Mouse (Mus musculus) kidney, embryonic 15.5 days (tissue): ENCODE measurements around the gene Map6. TPM values are rescaled to one million over a fixed set of nuclear protein-coding genes. Genes with fewer than 3 reads are reported as not detected.
"Not testable (repeated sequence)": the region's sequence is repeated elsewhere in the genome, so short reads cannot be mapped to it uniquely, and the experiment has no call there.

Experiments used
- ATAC-seq: fragments of 200-750 bp; cut with Nextera tagmentation; replicated peaks from 2 replicates; pipeline ENCODE4 v1.8.0; 2017; ENCODE audit warnings: moderate TSS enrichment; ENCODE audit not compliant: low FRiP score
- H3K27ac ChIP-seq: fragments of 300-500 bp; sonication (generic); 2 replicates; pipeline ENCODE4 v1.5.1; 2015; ENCODE audit warnings: mild to moderate bottlenecking, inconsistent platforms
- H3K27me3 ChIP-seq: fragments of 300-500 bp; sonication (generic); 2 replicates; pipeline ENCODE4 v1.6.1; 2015; ENCODE audit warnings: inconsistent platforms
- H3K36me3 ChIP-seq: fragments of 300-500 bp; sonication (generic); 2 replicates; pipeline ENCODE4 v1.6.1; 2015; ENCODE audit warnings: inconsistent platforms
- H3K4me1 ChIP-seq: fragments of 300-500 bp; sonication (generic); 2 replicates; pipeline ENCODE4 v1.6.1; 2015; ENCODE audit warnings: inconsistent platforms
- H3K4me2 ChIP-seq: fragments of 300-500 bp; sonication (generic); 2 replicates; pipeline ENCODE4 v1.6.1; 2015; ENCODE audit warnings: moderate library complexity, mild to moderate bottlenecking, inconsistent platforms
- H3K4me3 ChIP-seq: fragments of 300-500 bp; sonication (generic); replicated peaks from 2 replicates; pipeline ENCODE4 v1.5.1; 2015; ENCODE audit warnings: mild to moderate bottlenecking, inconsistent platforms
- H3K9ac ChIP-seq: fragments of 300-500 bp; sonication (generic); 2 replicates; pipeline ENCODE4 v1.6.1; 2015; ENCODE audit warnings: mild to moderate bottlenecking, inconsistent platforms
- H3K9me3 ChIP-seq: fragments of 300-500 bp; sonication (generic); replicated peaks from 2 replicates; pipeline ENCODE4 v1.6.1; 2016; ENCODE audit warnings: inconsistent platforms
- WGBS: fragments of 180-500 bp; shearing (Covaris S2); methylation state at CpG from one replicate; pipeline ENCODE4 v1.1.7; 2015; ENCODE audit warnings: mixed read lengths; 5-methylcytosine and 5-hydroxymethylcytosine counted together
- polyA plus RNA-seq: library from polyadenylated mRNA; unstranded; fragments of >200 nt; fragmentation: Nextera tagmentation; extraction: Ambion mirVana; gene quantifications from 2 replicates; pipeline ENCODE4 v1.2.1, GENCODE M21; 2015

The Map6 gene
- polyA plus RNA-seq, 1 experiment from 2014 or later, result 4.2 TPM

DNA sequence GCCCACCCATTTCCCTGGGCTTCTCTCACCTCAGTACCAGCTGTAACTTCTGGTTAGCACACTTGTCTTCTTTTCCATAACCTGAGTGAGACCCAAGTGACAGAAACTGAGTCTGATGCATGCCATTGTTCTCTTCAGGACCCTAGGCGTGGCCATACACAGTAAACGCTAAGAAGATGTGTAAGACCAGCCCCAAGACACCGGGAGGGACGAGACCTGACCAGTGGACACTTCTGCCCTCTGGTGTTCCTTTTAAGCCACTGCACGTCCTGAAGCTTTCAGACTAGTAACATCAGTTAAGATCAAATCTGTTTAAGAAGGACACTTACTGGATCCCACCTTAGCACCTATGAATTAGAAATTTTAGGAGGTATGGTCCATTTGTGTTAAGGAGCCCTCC, 97.8 kb downstream of the Map6 start:
- H3K36me3 ChIP-seq, result no peaks in the 10 kb centered on the region
- no peak overlapping the region for H3K9ac ChIP-seq
- H3K27me3 ChIP-seq, result no peaks in the 10 kb centered on the region
- no peak for ATAC-seq
- 2% methylated on average over 5 of the region's 5 CpGs for WGBS
- peaks cover 16% of the 10 kb centered on the region for H3K4me1 ChIP-seq
- no peaks in the 10 kb centered on the region for H3K9me3 ChIP-seq
- no peak overlapping the region for H3K4me3 ChIP-seq
- no peak overlapping the region for H3K4me2 ChIP-seq
- H3K27ac ChIP-seq, result no peak overlapping the region

DNA sequence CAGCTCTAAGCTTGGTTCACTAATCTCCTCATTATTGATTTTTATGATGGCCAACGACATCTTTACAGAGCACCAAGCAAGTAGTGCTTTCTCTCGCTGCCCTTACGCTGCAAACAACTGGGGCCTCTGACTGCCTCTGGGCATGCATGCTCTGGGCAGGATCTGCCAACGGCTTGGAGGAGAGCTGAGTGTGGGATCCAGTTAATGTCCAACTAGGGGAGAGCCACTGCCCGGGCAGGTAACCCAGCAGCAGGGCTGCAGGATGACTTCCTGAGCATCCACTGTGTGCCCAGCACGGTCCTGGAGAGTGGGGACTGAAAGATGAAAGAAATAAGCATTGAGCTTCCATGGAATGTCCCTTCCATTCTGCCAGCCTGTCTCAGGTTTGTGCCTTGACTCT, 99.5 kb downstream of the Map6 start:
- Histone ChIP-seq H3K9ac (no peak overlapping the region), H3K4me3 (no peak overlapping the region), H3K36me3 (no peaks in the 10 kb centered on the region), H3K9me3 (no peaks in the 10 kb centered on the region), H3K4me2 (no peak overlapping the region), H3K4me1 (0 out of 2 replicates have a peak, but pooled peaks cover 2% of the 10 kb centered on the region), H3K27ac (no peak overlapping the region), H3K27me3 (no peaks in the 10 kb centered on the region)
- ATAC-seq, result no peak
- 56% methylated on average over 6 of the region's 6 CpGs for WGBS

DNA sequence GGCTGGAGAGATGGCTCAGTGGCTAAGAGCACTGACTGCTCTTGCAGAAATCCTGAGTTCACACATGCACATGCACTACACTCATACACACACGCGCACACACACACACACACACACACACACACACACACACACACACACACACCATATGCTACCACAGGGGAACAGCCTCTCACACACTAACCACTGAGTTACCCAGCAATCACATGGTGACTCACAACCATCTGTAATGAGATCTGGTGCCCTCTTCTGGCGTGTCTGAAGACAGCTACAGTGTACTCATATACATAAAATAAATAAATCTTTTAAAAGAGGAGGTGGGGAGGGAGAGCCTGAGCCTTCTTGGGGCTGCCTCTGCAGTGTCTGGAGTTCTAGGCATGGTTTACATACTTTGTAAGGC, 107.1 kb downstream of the Map6 start:
- H3K4me1 ChIP-seq, H3K36me3 ChIP-seq, H3K9ac ChIP-seq, H3K4me3 ChIP-seq, H3K27ac ChIP-seq, ATAC-seq, H3K27me3 ChIP-seq, H3K9me3 ChIP-seq, H3K4me2 ChIP-seq: not testable (repeated sequence)
- WGBS, result 71% methylated on average over 3 of the region's 3 CpGs

DNA sequence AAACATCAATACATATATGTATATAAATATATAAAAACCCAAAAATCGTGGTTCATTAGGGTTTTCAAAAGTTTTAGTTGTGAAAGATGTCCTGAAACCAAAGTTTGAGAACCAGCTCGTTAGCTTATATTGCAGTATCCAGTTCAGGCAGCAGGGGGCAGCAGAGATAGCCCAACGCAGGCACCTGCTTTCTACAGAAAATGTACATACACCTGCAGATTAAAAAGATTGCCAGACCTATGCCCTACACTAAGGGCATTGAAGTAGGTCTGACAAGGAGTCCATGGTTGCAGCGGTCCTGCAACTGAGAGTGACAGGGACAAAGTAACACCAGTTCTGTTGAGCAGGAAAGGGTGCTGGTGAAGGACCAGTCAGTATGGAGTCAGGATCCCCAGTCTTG, 108.2 kb downstream of the Map6 start:
- WGBS, result 4% methylated on average over 4 of the region's 4 CpGs
- ATAC-seq, result no peak
- H3K27ac ChIP-seq, result no peak overlapping the region
- H3K36me3 ChIP-seq, result no peaks in the 10 kb centered on the region
- no peak overlapping the region for H3K4me2 ChIP-seq
- H3K9me3 ChIP-seq, result no peaks in the 10 kb centered on the region
- H3K9ac ChIP-seq, result no peak overlapping the region
- no peak overlapping the region for H3K4me3 ChIP-seq
- peaks cover 8% of the 10 kb centered on the region for H3K4me1 ChIP-seq
- no peaks in the 10 kb centered on the region for H3K27me3 ChIP-seq

DNA sequence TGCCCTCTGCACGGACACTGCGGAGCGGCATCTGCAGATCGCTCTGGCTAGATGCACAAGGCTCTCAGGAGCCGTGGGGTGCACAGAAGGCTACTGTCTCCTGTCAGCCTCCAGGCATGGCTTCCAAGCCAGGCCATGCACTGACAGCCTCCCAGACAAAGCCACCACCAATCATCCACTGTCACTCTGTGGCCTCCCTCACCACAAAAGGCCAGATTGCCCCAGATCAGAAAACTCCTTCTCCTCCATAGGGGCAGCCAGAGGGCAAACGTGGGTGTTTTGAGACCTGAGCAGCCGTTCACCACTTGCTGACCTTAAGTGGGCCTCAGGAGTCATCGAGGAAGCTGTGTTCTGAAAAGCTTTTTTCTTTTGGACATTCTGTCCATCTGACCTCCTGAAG, 111.6 kb downstream of the Map6 start:
- no peaks in the 10 kb centered on the region for H3K36me3 ChIP-seq
- H3K4me2 ChIP-seq, result no peak overlapping the region
- H3K4me3 ChIP-seq, result no peak overlapping the region
- WGBS, result 51% methylated on average over 8 of the region's 8 CpGs
- no peaks in the 10 kb centered on the region for H3K9me3 ChIP-seq
- ATAC-seq, result no peak
- no peak overlapping the region for H3K27ac ChIP-seq
- H3K27me3 ChIP-seq, result peaks cover 10% of the 10 kb centered on the region; the same call in 1 of the 2 replicates
- H3K4me1 ChIP-seq, result peaks cover 33% of the 10 kb centered on the region
- no peak overlapping the region for H3K9ac ChIP-seq

DNA sequence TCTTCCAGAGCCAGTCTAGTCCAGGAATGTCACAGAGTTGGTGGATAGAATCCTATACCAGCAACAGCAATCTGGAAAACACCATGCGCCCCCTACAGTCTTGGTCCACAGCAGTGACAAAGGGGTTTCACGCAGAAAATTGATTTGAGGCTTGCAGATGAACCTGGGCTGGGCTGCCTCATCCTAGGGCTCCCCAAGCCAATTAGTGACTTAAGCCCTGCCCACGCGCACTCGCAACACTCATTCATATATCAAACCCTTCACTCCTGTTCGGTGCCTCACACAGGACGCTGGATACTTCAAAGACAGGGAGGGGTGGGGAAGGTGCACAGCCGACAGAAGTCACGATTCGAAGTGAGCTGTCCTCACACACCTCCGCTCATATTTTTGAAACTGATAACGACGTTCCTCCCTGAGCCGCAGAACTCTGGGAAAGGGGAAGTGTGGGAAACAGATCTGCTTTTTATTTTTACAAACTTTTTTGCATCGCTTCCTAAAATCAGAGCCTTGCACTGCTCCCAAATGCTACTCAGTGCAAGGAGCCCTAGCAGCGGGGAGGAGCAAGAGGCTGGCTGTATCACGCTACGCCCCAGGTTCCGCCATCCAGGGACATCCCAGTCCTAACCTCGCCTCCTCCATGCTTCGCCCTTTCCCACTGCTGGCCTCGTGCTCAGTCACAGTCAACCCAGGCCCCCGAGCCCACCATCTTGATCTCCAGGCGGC, 113.4 kb downstream of the Map6 start:
- ATAC-seq, result peak; percentile 73
- peaks cover 10% of the 10 kb centered on the region; the same call in 1 of the 2 replicates for H3K27me3 ChIP-seq
- peak overlapping the region; percentile 97 for H3K4me2 ChIP-seq
- peak overlapping the region; percentile 70 for H3K4me3 ChIP-seq
- peak overlapping the region; percentile 97 for H3K27ac ChIP-seq
- H3K36me3 ChIP-seq, result no peaks in the 10 kb centered on the region
- H3K9ac ChIP-seq, result peak overlapping the region; percentile 82
- H3K9me3 ChIP-seq, result no peaks in the 10 kb centered on the region
- under 1% methylated on average over 24 of the region's 24 CpGs for WGBS
- peaks cover 49% of the 10 kb centered on the region for H3K4me1 ChIP-seq

DNA sequence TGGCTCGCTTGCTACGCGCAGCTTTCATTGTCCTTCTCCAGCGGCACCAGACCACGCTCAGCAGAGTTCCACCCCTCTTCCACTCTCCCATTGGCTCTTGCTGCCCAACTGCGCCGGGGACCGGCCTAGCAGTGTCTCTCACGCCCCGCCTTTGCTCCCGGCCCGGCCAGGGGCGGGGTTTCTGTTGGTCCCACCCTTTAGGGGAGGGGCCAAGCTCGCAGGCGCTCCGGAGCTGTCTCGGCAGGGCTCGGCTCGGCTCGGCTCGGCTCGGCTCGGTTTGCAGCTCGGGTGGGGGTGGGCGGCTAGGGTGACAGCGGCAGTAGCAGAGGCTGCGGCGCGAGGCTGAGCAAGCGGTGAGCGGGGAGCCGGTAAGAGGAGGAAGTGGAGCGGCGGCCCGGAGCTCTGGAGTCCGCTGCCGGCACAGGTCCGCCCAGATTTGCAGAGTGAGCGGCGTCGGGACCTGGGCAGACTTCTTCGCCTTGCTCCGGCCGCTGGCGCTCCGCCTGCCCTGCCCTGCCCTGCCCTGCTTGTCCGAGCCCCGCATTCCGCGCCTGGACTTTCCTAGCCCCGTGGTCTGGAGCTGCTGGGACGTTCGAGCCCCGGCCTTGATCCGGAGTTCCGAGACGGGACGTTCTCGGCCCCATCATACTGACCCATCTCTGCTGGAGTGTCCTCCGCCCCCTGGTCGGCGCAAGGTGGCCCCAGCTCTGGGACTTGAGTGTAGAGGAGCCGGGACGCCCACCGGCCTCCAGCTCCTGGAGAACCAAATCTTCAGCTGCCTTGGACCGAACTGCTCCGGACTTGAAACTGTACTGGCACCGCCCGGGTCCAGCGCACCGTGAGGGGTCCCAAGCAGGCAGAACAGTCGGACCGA, 114.2 kb downstream of the Map6 start, which contains the start of gene Gdpd5:
Gdpd5 (plus strand) TSS at position 201 of the 874 bp plus-strand sequence.
- under 1% methylated on average over 73 of the region's 73 CpGs for WGBS
- Histone ChIP-seq H3K4me3 (peak within 1 kb of the TSS; percentile 70), H3K4me1 (peaks cover 57% of the 10 kb centered on the region), H3K36me3 (no peaks in the 10 kb centered on the region), H3K27me3 (peaks cover 10% of the 10 kb centered on the region; the same call in 1 of the 2 replicates), H3K27ac (peak within 1 kb of the TSS; percentile 97), H3K9ac (peak within 1 kb of the TSS; percentile 82), H3K4me2 (peak within 1 kb of the TSS; percentile 97), H3K9me3 (no peaks in the 10 kb centered on the region)
- ATAC-seq, result peak; percentile 96

DNA sequence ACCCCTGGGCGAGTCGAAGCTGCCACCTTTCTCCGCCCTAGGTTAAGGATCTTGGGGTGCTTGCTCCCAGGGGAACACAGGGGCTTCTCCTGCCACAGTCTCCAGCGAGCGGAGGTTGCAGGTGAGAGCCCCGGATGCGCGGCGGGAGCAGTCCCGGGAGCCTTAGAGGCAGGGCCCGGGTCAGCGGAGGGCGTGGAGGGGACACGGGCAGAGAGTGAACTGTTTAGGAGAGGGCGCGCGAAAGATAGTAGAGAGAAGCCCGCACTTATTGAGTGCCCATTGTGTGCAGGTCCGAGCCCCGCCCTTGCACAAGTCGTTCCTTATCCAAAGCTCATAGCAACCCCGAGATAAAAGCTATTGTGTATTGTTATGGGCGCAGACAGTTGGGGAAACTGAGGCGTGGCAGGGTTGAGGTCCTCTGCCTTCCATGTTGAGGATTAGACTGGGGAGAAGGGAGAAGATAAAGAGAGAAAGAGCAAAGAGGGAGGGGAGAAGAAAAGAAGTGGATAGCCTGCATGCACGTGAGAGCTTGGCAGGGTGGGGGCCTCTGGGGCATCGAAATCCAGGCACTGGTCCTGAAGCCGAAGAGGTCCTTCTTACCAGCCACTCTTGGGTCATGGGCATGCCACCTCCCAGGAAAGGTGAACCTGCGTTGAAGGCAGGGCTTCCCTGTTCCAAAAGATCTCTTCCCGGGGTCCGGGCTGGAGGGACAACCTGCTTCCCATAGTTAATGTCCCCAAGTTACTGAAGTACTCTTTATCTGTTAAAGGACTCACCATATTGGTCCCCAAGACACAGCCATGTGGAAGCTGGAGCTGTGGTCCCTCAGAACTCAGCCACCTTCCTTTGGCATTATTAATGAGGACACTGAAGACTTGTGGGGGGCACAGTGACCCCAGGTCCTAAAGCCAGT, 115.1 kb downstream of the Map6 start:
- Histone ChIP-seq H3K4me2 (peak overlapping the region; percentile 97), H3K36me3 (no peaks in the 10 kb centered on the region), H3K27me3 (peaks cover 10% of the 10 kb centered on the region; the same call in 1 of the 2 replicates), H3K9ac (peak overlapping the region; percentile 82), H3K9me3 (no peaks in the 10 kb centered on the region), H3K27ac (peak overlapping the region; percentile 97), H3K4me3 (peak overlapping the region; percentile 70), H3K4me1 (peaks cover 62% of the 10 kb centered on the region)
- ATAC-seq, result no peak
- WGBS, result 11% methylated on average over 30 of the region's 30 CpGs

DNA sequence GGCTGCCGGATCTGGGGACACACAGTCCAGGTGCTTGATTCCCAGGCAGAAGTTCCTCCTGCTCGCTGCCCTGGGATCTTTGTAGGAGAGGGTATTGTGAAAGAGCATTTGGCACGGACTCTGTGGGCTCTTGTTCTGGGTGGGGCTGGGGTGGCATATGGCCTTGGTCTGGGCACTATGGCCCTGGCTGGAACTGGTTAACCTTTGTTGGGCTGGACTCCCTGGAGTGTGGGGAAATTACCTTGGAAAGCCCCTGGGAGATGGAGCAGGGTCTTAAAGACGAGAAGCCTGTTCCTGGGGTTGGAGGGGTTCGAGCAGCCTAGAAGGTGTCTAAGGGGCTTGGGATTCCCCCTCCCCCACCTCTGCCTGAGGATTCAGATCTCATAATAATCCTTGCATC, 116.0 kb downstream of the Map6 start:
- 0 out of 2 replicates have a peak overlapping the region, but pooled peaks have one; percentile 82 for H3K9ac ChIP-seq
- WGBS, result 57% methylated on average over 5 of the region's 5 CpGs
- peak overlapping the region; percentile 82 for H3K27ac ChIP-seq
- H3K9me3 ChIP-seq, result no peaks in the 10 kb centered on the region
- peak overlapping the region; percentile 97 for H3K4me2 ChIP-seq
- H3K4me1 ChIP-seq, result peaks cover 66% of the 10 kb centered on the region
- peak overlapping the region; percentile 70 for H3K4me3 ChIP-seq
- no peaks in the 10 kb centered on the region; the same call in 1 of the 2 replicates for H3K36me3 ChIP-seq
- H3K27me3 ChIP-seq, result peaks cover 10% of the 10 kb centered on the region; the same call in 1 of the 2 replicates
- no peak for ATAC-seq

DNA sequence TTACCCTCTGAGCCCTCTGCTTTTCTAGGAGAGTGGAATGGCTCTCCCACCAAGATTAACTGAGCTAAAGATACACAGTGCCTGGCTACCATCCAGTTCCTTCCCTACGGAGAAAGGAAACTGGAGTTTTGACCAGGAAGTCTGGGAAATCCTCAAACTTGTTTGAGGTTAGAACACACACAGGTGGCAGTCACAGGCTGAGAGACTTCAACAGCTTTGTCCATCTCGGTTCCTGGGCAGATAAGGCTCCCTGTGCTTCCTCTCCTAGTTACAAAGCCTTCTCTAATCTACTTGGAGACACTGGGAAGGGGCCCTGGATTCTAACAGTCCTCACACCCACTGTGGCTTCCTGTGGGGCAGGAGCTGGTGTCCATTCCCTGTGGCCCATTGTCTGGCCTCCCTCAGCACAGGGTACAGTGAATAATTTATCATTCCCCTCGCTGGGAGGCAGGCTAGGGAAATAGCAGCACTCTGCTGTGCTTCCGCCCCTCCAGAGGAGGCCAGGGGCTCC, 116.9 kb downstream of the Map6 start:
- WGBS, result 17% methylated on average over 4 of the region's 4 CpGs
- H3K9me3 ChIP-seq, result no peaks in the 10 kb centered on the region
- H3K9ac ChIP-seq, result 0 out of 2 replicates have a peak overlapping the region, but pooled peaks have one; percentile 30
- peak overlapping the region; percentile 97 for H3K4me2 ChIP-seq
- peaks cover 69% of the 10 kb centered on the region for H3K4me1 ChIP-seq
- peak overlapping the region; percentile 70 for H3K4me3 ChIP-seq
- H3K36me3 ChIP-seq, result no peaks in the 10 kb centered on the region; the same call in 1 of the 2 replicates
- H3K27ac ChIP-seq, result peak overlapping the region; percentile 82
- ATAC-seq, result no peak
- peaks cover 10% of the 10 kb centered on the region; the same call in 1 of the 2 replicates for H3K27me3 ChIP-seq

DNA sequence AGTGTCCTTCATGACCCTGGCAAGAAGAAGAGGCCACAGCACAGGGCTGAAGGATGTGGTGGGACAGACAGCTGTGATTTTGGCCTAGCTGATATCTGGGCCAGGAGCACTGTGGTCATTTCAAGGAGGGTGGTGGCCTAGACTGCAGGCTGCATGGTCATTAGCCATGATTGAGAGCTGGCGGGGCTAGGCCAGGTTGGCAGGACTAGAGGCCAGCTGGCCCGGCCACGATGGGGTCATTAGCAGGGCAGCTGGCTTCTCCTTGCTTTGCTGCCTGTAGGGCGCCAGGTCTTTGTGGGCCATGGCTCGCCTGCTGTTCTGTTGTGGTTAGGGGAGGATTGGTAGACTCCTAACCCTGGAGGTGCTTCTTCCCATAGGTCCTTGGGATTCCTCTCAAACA, 118.8 kb downstream of the Map6 start:
- Histone ChIP-seq H3K27me3 (peaks cover 10% of the 10 kb centered on the region; the same call in 1 of the 2 replicates), H3K9ac (no peak overlapping the region), H3K9me3 (no peaks in the 10 kb centered on the region), H3K4me1 (peaks cover 74% of the 10 kb centered on the region), H3K4me2 (no peak overlapping the region), H3K4me3 (no peak overlapping the region), H3K27ac (no peak overlapping the region), H3K36me3 (peaks cover 3% of the 10 kb centered on the region; the same call in 1 of the 2 replicates)
- no peak for ATAC-seq
- 53% methylated on average over 5 of the region's 5 CpGs for WGBS
